Mouse (Mus musculus) forebrain, embryonic 15.5 days (tissue): ENCODE measurements around the gene Vmn1r138. TPM values are rescaled to one million over a fixed set of nuclear protein-coding genes. Genes with fewer than 3 reads are reported as not detected.
"Not testable (repeated sequence)": the region's sequence is repeated elsewhere in the genome, so short reads cannot be mapped to it uniquely, and the experiment has no call there.

ENCODE experiments used
- ATAC-seq: fragments of 200-750 bp; cut with Nextera tagmentation; replicated peaks from 2 replicates; pipeline ENCODE4 v1.8.0; 2017; ENCODE audit warnings: mild to moderate bottlenecking, moderate TSS enrichment, moderate library complexity
- H3K27ac ChIP-seq: fragments of 300-500 bp; sonication (generic); replicated peaks from 2 replicates; pipeline ENCODE4 v1.5.1; 2015; ENCODE audit warnings: mild to moderate bottlenecking, inconsistent platforms
- H3K27me3 ChIP-seq: fragments of 300-500 bp; sonication (generic); 2 replicates; pipeline ENCODE4 v1.6.1; 2015; ENCODE audit warnings: inconsistent platforms
- H3K36me3 ChIP-seq: fragments of 300-500 bp; sonication (generic); 2 replicates; pipeline ENCODE4 v1.6.1; 2015; ENCODE audit warnings: mild to moderate bottlenecking, inconsistent platforms
- H3K4me1 ChIP-seq: fragments of 300-500 bp; sonication (generic); 2 replicates; pipeline ENCODE4 v1.6.1; 2015; ENCODE audit warnings: inconsistent platforms
- H3K4me2 ChIP-seq: fragments of 300-500 bp; sonication (generic); replicated peaks from 2 replicates; pipeline ENCODE4 v1.6.1; 2015; ENCODE audit warnings: mild to moderate bottlenecking, inconsistent platforms
- H3K4me3 ChIP-seq: fragments of 300-500 bp; sonication (generic); 2 replicates; pipeline ENCODE4 v1.5.1; 2015; ENCODE audit warnings: mild to moderate bottlenecking, inconsistent platforms
- H3K9ac ChIP-seq: fragments of 300-500 bp; sonication (generic); replicated peaks from 2 replicates; pipeline ENCODE4 v1.6.1; 2015; ENCODE audit warnings: mild to moderate bottlenecking, inconsistent platforms
- H3K9me3 ChIP-seq: fragments of 300-500 bp; sonication (generic); 2 replicates; pipeline ENCODE4 v1.6.1; 2016; ENCODE audit warnings: inconsistent platforms
- WGBS: fragments of 180-500 bp; shearing (Covaris S2); methylation state at CpG from one replicate; pipeline ENCODE4 v1.1.7; 2015; ENCODE audit warnings: mixed read lengths; 5-methylcytosine and 5-hydroxymethylcytosine counted together
- polyA plus RNA-seq: library from polyadenylated mRNA; unstranded; fragments of >200 nt; fragmentation: Nextera tagmentation; extraction: Ambion mirVana; gene quantifications from 2 replicates; pipeline ENCODE4 v1.2.1, GENCODE M21; 2015

The Vmn1r138 gene
- polyA plus RNA-seq: not detected in 2 replicates

DNA sequence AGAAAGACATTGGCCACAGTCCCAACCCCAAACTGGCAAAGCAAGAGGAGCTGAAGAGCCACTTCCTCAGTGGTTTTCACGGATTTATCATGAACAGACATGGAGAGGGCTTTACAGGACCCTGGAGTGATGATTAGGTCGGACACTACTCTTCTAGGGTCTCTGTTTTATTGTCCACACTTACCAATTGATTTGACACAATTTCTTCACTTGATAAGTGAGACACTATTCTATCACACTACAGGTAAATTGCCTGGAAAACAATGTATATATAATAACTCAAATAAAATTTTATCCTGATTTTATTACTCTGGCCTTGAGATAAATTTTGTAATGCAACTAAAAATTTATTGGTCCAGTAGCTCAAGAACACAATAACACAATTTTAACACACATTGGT is at the start of gene Vmn1r138:
Vmn1r138 (minus strand) TSS at position 101 of the 400 bp plus-strand sequence.
- WGBS: no CpG with 5 or more reads among the region's 2 CpGs
- not testable (repeated sequence) for H3K9me3 ChIP-seq, H3K4me1 ChIP-seq, H3K4me3 ChIP-seq, H3K4me2 ChIP-seq, H3K27ac ChIP-seq, H3K36me3 ChIP-seq, ATAC-seq, H3K27me3 ChIP-seq, H3K9ac ChIP-seq

GRCm38 (mm10) chr7:22068757-22069156 is 40.1 kb upstream of the Vmn1r138 start, which contains the start of gene Vmn1r139:
Vmn1r139 (plus strand) TSS chr7:22069057.
- not testable (repeated sequence) for H3K4me3 ChIP-seq, ATAC-seq, H3K9ac ChIP-seq, H3K4me1 ChIP-seq, H3K4me2 ChIP-seq, H3K36me3 ChIP-seq, H3K27me3 ChIP-seq, H3K9me3 ChIP-seq, H3K27ac ChIP-seq
- WGBS: no CpG with 5 or more reads among the region's 7 CpGs

GRCm38 (mm10) chr7:22056205-22056604 is 27.5 kb upstream of the Vmn1r138 start, which contains the start of gene Gm6176:
Gm6176 (minus strand) TSS chr7:22056305.
- not testable (repeated sequence) for H3K9ac ChIP-seq, H3K4me3 ChIP-seq, H3K4me1 ChIP-seq, H3K4me2 ChIP-seq, H3K27ac ChIP-seq, H3K27me3 ChIP-seq, H3K9me3 ChIP-seq, H3K36me3 ChIP-seq, ATAC-seq
- no CpG with 5 or more reads among the region's 1 CpGs for WGBS

DNA sequence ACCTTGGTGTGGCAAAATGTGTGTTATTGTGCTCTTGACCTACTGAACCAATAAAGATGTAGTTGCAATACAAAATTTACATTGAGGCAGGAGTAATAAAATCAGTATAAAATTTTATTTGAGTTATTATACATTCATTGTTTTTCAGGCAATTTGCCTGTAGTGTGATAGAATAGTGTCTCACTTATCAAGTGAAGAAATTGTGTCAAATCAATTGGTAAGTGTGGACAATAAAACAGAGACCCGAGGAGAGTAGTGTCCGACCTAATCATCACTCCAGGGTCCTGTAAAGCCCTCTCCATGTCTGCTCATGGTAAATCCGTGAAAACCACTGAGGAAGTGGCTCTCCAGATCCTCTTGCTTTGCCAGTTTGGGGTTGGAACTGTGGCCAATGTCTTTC is 34.4 kb downstream of the Vmn1r138 start, which contains the start of gene Vmn1r137:
Vmn1r137 (plus strand) TSS at position 301 of the 400 bp plus-strand sequence.
- H3K4me2 ChIP-seq, ATAC-seq, H3K9me3 ChIP-seq, H3K36me3 ChIP-seq, H3K9ac ChIP-seq, H3K27me3 ChIP-seq, H3K4me3 ChIP-seq, H3K27ac ChIP-seq, H3K4me1 ChIP-seq: not testable (repeated sequence)
- WGBS: no CpG with 5 or more reads among the region's 3 CpGs

Other genes starting within 250 kb of the Vmn1r138 start
- gene Gm4177, start 232.2 kb downstream of the Vmn1r138 start, polyA plus RNA-seq: not detected in 2 replicates
- not detected in 2 replicates for gene Vmn1r135, start 196.5 kb downstream of the Vmn1r138 start, polyA plus RNA-seq
- not detected in 2 replicates for gene Gm5725, start 184.6 kb downstream of the Vmn1r138 start, polyA plus RNA-seq
- gene Gm5891, start 107.6 kb downstream of the Vmn1r138 start, polyA plus RNA-seq: not detected in 2 replicates
- not detected in 2 replicates for gene Vmn1r137, start 34.3 kb downstream of the Vmn1r138 start, polyA plus RNA-seq
- gene Gm6176, start 27.4 kb upstream of the Vmn1r138 start, polyA plus RNA-seq: not detected in 2 replicates
- gene Vmn1r139, start 40.2 kb upstream of the Vmn1r138 start, polyA plus RNA-seq: not detected in 2 replicates
- not detected in 2 replicates for gene Gm16451, start 89.3 kb upstream of the Vmn1r138 start, polyA plus RNA-seq
- gene Gm10666, start 105.8 kb upstream of the Vmn1r138 start, polyA plus RNA-seq: not detected in 2 replicates
- not detected in 2 replicates for gene Vmn1r142, start 135.1 kb upstream of the Vmn1r138 start, polyA plus RNA-seq
- not detected in 2 replicates for gene Vmn1r143, start 160.5 kb upstream of the Vmn1r138 start, polyA plus RNA-seq
- not detected in 2 replicates for gene Gm8653, start 172.4 kb upstream of the Vmn1r138 start, polyA plus RNA-seq
- not detected in 2 replicates for gene Gm8453, start 200.6 kb upstream of the Vmn1r138 start, polyA plus RNA-seq